Mouse (Mus musculus): ENCODE data around the gene Rab11fip4. TPM values are rescaled to one million over a fixed set of nuclear protein-coding genes. Genes with fewer than 3 reads are reported as not detected.

Gene Rab11fip4
- total and polyA plus RNA-seq, 3 experiments = 13.2 to 41.6 (median 26.6) TPM

DNA sequence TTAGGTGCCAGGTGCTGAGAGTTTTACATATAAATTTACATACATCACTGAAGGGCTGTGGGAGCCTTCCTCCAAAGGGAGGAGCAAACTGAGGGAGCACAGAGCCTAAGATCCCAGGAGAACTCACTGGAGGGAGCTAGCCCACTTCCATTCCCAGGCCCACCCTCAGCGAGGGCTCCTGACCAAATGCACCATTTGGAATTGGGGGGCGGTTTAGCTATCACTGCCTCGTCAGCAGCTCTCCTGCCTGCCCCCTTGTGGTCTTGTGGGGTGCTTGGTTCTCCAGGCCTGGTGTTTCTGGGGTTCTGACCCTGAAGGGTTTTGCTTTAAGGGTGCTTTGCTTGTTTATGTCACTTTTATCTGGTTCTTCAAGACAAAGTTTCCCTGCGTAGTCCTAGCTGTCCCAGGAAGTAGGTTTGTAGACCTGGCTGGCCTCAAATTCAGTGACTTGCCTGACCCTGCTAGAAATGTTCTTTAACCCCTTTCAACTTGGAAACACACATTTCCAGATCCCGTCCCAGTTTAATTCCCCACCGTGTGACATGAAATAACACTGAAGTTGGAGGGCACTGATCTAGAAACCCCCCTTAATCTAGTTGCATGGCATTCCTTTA is 80.8 kb downstream of the Rab11fip4 start (continued):
- no peak; the same call in none of the 2 replicates for TF ChIP-seq MAX (IDR thresholded peaks at IDR 0.05; ENCODE audit: low read length)
- no peak for TF ChIP-seq GABPA (IDR thresholded peaks at IDR 0.05; ENCODE audit: insufficient replicate concordance, low read depth, low read length)
- TF ChIP-seq HCFC1 (IDR thresholded peaks at IDR 0.05; ENCODE audit: low read depth, low read length) = peak; percentile 38
- TF ChIP-seq ELF1 (IDR thresholded peaks at IDR 0.05; ENCODE audit: low read depth, low read length) = peak; percentile 47; the same call in 1 of the 2 replicates
- TF ChIP-seq E2F4 (IDR thresholded peaks at IDR 0.05; ENCODE audit: insufficient replicate concordance, low read depth, low read length) = no peak
- no peak; the same call in 1 of the 2 replicates for TF ChIP-seq NELFE (IDR thresholded peaks at IDR 0.05; ENCODE audit: low read depth, low read length)
- peak; percentile 65; the same call in 1 of the 2 replicates for TF ChIP-seq IRF4 (IDR thresholded peaks at IDR 0.05; ENCODE audit: low read depth, low read length)
- TF ChIP-seq PAX5 (IDR thresholded peaks at IDR 0.05; ENCODE audit: low read length) = no peak
- no peak for TF ChIP-seq ZC3H11A (IDR thresholded peaks at IDR 0.05; ENCODE audit: low read depth, low read length)

DNA sequence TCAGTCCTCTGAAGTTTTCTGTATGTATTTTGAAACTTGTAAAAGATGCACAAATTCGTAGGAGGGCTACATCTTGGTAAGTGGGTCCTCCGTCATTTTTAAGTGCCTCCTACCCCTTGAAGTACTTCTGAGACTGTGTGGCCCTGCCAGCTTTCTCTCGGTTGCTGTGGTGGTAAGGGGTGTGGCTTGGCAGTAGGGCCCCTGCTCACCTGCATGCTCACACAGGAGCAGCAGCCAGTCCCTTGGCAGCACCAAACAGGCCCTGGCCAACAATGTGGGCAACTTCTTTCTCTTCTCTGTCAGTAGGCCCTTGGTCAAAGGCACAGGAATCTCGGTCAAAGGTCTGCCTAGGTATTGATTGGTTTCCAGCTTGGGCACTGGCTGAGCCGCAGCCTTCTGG is 82.1 kb downstream of the Rab11fip4 start:
- Histone ChIP-seq H3K27me3 (replicated peaks) (no peaks in the 10 kb centered on the region), H3K79me2 (replicated peaks; ENCODE audit: control insufficient read depth, extremely low read depth, insufficient read depth, poor library complexity, severe bottlenecking) (no peaks in the 10 kb centered on the region), H3K9ac (ENCODE audit: insufficient read depth, low read depth) (peak overlapping the region; percentile 53; the same call in 1 of the 2 replicates), H3K4me1 (ENCODE audit: control insufficient read depth in 1 of 2, insufficient read depth in 2 of 2) (peaks cover 59 to 89% of the 10 kb centered on the region in 2 experiments), H3K36me3 (replicated peaks in 1 of 2; ENCODE audit: control insufficient read depth in 1 of 2, insufficient read depth in 1 of 2, low read length in 1 of 2) (no peaks in the 10 kb centered on the region), H3K27ac (ENCODE audit: insufficient read depth, low read depth) (peak overlapping the region; percentile 99), H3K4me2 (ENCODE audit: insufficient read depth, low read depth, poor library complexity, severe bottlenecking) (0 out of 2 replicates have a peak overlapping the region, but pooled peaks have one; percentile 45), H3K9me3 (replicated peaks; ENCODE audit: low read length) (peaks cover 2% of the 10 kb centered on the region), H3K4me3 (replicated peaks in 1 of 3; ENCODE audit: low read depth in 2 of 3, low read length in 2 of 3, poor library complexity in 1 of 3) (peak overlapping the region in 1 of 3 experiments; percentile 2)
- in situ Hi-C loops (cut with MboI; ENCODE audit: low pct_ligation_motif_present, low pct_unique_long_range_greater_than_20kb, low sequenced_read_pairs) (no loop called here), dilution Hi-C loops (cut with MboI; ENCODE audit: extremely low pct_ligation_motif_present, extremely low pct_unique_long_range_greater_than_20kb, low sequenced_read_pairs) (loop anchor here (10.0 kb wide), 1 partner anchor 48 kb away; no protein-coding TSS in a partner anchor)
- DNase-seq (ENCODE audit: extremely low read depth) = no peak
- no peak for TF ChIP-seq MAFK (IDR thresholded peaks at IDR 0.05; ENCODE audit: insufficient replicate concordance, low read length)
- TF ChIP-seq TBP (conservative IDR thresholded peaks at IDR 0.05; ENCODE audit: low read depth, low read length) = no peak
- TF ChIP-seq MEF2A (IDR thresholded peaks at IDR 0.05; ENCODE audit: borderline replicate concordance, low read depth, low read length) = no peak
- 0 out of 2 replicates have a peak, but pooled peaks have one; percentile 6 for TF ChIP-seq MAZ (IDR thresholded peaks at IDR 0.05; ENCODE audit: low read depth, low read length)
- TF ChIP-seq IRF4 (IDR thresholded peaks at IDR 0.05; ENCODE audit: low read depth, low read length) = no peak
- TF ChIP-seq POLR2AphosphoS2 (IDR thresholded peaks at IDR 0.05; ENCODE audit: low read depth, low read length) = no peak
- TF ChIP-seq PAX5 (IDR thresholded peaks at IDR 0.05; ENCODE audit: low read length) = no peak
- no peak for TF ChIP-seq RAD21 (IDR thresholded peaks at IDR 0.05; ENCODE audit: low read depth, low read length)
- TF ChIP-seq SMC3 (IDR thresholded peaks at IDR 0.05; ENCODE audit: low read depth, low read length) = no peak
- TF ChIP-seq TCF12 (IDR thresholded peaks at IDR 0.05; ENCODE audit: low read depth, low read length) = peak; percentile 41; the same call in 1 of the 2 replicates
- TF ChIP-seq ZMIZ1 (IDR thresholded peaks at IDR 0.05; ENCODE audit: low read depth, low read length) = 0 out of 2 replicates have a peak, but pooled peaks have one; percentile 16
- TF ChIP-seq HCFC1 (IDR thresholded peaks at IDR 0.05; ENCODE audit: low read depth, low read length) = no peak; the same call in 1 of the 2 replicates
- no peak for TF ChIP-seq CHD2 (IDR thresholded peaks at IDR 0.05; ENCODE audit: low read length)
- no peak for TF ChIP-seq JUND (conservative IDR thresholded peaks at IDR 0.05; ENCODE audit: low read depth, low read length)
- TF ChIP-seq E2F4 (IDR thresholded peaks at IDR 0.05; ENCODE audit: insufficient replicate concordance, low read depth, low read length) = no peak
- TF ChIP-seq NRF1 (IDR thresholded peaks at IDR 0.05; ENCODE audit: low read depth, low read length) = 0 out of 2 replicates have a peak, but pooled peaks have one; percentile 25
- no peak for TF ChIP-seq ELF1 (IDR thresholded peaks at IDR 0.05; ENCODE audit: low read depth, low read length)
- TF ChIP-seq BHLHE40 (IDR thresholded peaks at IDR 0.05; ENCODE audit: low read depth, low read length) = peak; percentile 41; the same call in 1 of the 2 replicates
- TF ChIP-seq NELFE (IDR thresholded peaks at IDR 0.05; ENCODE audit: low read depth, low read length) = no peak
- TF ChIP-seq POLR2A (IDR thresholded peaks at IDR 0.05; ENCODE audit: low read depth, low read length) = peak; percentile 20; the same call in 1 of the 2 replicates
- TF ChIP-seq MYC (IDR thresholded peaks at IDR 0.05; ENCODE audit: low read depth, low read length) = 0 out of 2 replicates have a peak, but pooled peaks have one; percentile 13
- TF ChIP-seq CHD1 (IDR thresholded peaks at IDR 0.05; ENCODE audit: low read depth, low read length) = no peak
- peak; percentile 23; the same call in 1 of the 2 replicates for TF ChIP-seq MAX (IDR thresholded peaks at IDR 0.05; ENCODE audit: low read length)

Data from CH12.LX (cell line).